Mouse (Mus musculus) cerebellum, postnatal 36 days (tissue): ENCODE results near the gene Slc8b1.
A peak's percentile ranks its signal among the peaks of the same experiment; 100 is the strongest.

Source experiments
- DNase-seq, 2 experiments: peaks; one replicate each; pipeline ENCODE4 v3.0.0; 2021 to 2022; ENCODE audit warnings: mixed read lengths in 2 of 2

The Slc8b1 gene

GRCm38 (mm10) chr5:120568964-120569363, 58.0 kb downstream of the Slc8b1 start:
- DNase-seq = no peak

- no peak for DNase-seq
Measured at GRCm38 (mm10) chr5:120569791-120570190, 58.8 kb downstream of the Slc8b1 start.

- DNase-seq = no peak
Measured at GRCm38 (mm10) chr5:120570289-120570897, 59.4 kb downstream of the Slc8b1 start.

GRCm38 (mm10) chr5:120571056-120571740, 60.2 kb downstream of the Slc8b1 start:
- DNase-seq = no peak

- DNase-seq = peak; percentile 53 to 60
Measured at GRCm38 (mm10) chr5:120574469-120575063, 63.6 kb downstream of the Slc8b1 start.

DNA sequence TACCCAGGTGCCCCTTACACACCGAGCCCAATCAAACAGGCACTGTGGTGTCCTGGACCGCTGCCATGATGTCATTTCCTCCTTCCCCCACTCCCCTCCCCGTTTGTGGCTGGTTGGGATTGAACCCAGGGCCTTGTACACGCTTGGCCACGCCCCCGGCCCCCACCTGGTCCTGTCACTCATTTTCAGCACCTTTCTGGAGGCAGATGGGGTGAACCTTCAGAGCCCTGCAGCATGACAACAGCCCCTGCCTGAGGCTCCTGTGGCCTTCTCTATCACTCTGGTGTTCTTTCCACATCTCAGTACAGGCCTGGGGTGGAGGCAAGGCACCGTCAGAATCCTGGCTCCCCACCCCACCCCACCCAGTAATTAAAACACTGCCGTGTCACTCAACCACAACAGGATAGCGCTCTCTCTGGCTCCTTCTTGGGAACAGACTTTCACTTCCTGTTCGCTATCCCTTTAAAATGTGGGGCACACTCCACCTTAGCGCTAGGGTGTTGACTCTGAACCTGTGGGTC, 65.9 kb downstream of the Slc8b1 start:
- no peak for DNase-seq

DNA sequence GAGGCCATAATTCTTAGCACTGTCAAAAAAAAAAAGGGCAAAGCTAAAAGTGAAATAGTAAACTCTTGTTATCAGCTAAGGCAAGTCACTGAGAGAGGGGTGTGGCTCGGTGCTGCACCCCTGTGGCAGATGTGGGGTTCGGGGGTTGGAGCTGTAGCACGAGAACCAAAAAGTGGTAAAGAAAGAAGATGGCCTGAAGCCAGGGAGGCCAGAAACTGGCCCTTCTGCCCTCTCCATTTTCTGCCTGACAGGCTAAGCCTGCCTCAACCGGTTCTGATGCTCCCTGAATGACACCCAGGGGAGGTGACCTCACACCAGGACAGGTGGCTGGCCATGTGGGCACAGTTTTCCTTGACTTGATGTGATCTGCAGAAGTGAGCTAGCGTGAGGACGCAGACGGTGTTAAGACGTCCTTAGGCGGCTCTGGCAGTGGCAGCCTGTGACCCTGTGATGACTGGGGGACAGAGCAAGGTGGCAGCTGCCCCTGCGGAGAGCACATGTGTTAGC, 67.0 kb downstream of the Slc8b1 start:
- DNase-seq = no peak

GRCm38 (mm10) chr5:120578504-120579081, 67.6 kb downstream of the Slc8b1 start:
- DNase-seq = peak in 1 of 2 experiments; percentile 45

DNA sequence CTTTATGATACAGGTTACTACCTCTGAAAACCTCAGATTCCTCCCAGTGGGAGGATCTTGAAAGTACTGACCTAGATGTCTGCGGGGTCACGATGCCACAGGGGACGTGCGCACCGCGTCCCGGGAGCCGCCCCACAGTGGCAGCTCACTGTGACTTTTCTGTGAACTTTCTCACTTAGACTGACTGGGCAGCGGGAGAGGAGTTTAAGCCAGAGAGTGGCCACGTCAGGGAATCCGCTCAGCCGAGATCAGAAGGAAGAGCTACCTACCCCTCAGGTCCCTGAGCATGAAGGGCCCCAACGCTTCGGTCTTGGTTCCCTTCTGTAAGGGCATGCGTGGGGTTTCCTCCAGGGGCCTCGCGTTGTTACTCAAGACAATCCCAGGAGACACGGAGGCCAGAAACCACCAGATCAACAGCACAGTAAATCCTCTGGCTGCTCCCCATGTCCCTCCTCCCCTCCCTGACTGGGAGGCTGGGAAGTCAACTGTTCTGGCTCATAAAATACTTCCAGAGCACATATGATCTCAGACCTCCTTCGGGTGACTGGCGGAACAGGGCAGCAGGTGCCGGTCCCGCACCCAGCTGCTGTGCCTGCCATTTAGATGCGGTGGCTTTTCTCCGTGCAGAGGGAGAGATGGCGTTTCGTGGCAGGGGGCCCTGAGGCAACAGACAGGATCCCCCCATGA, 68.4 kb downstream of the Slc8b1 start:
- peak; percentile 45 to 57 for DNase-seq

DNA sequence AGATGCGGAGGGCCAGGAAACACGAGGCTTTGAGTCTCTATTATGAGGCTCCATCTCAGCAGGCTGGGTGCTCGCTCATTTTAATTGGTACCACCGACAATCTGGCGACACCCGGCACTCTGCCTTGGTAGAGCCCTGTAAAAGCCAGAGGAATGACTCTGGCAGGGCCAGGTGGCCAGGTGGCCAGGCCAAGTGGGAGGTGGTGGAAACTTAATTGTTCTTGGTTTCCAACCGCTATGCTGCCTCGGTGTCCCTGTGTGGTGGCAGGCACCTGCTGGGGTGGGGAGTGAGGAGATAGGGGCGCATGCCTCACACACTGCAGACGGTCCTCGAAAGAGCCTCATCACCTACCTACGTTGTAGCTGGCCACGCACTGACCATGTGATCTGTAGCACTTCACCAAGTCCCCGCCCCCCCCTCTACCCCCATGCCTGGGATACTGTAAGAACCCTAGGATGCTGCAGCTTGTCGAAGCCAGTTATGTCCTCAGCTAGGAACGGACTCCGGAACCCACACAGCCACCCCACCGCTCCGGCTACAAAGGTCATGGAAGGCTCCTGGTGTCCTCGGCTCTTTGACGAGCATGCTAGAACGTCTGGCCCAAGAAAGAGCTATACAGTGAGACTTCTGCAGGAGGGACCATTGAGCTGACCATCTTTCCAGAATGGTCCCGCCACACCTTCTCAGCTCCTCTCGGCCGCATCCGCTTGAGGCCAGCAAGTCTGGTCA, 69.1 kb downstream of the Slc8b1 start:
- peak; percentile 54 to 59 for DNase-seq

DNA sequence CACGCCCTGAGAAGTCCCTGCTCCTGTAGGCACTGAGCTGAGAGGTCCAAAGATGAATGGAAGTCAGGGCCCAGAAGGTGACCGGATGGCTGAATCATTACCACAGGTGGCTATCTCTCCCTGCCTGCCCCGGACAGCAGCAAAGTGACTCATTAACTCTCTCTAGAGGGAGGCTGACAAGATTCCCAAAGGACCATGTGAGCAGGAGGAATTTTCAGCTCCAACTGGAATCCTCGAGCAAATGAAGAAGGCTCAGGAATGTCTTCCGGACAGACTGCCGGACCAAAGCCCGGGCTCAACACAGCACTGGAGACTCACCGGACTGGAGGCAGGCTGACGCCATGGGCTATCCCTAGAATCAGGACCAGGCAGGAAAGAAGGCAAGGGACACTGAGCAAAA, 71.0 kb downstream of the Slc8b1 start:
- no peak for DNase-seq

DNA sequence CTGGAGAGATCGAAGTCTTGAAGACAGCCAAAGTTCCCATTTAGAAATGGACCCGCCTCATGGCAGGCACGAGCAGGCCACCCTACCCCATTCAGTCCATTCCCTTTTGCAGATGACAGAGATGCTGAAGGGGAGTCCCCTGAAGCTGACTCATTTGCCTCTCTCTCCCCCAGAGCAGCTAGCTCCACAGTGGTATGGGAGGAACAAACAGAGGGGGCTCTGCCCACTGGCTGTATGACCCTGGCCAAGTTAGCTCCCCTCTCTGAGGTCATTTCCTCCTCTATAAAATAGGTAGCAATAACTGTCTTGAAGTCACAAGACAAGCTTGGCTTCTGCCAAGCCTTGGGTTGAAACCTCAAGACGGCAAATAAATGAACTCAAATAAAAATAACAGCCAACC, 72.5 kb downstream of the Slc8b1 start:
- DNase-seq = no peak
